Mouse (Mus musculus): Measurements from ENCODE around the gene Fstl4.
"Not testable (repeated sequence)": the region's sequence is repeated elsewhere in the genome, so short reads cannot be mapped to it uniquely, and the experiment has no call there.

Gene Fstl4

DNA sequence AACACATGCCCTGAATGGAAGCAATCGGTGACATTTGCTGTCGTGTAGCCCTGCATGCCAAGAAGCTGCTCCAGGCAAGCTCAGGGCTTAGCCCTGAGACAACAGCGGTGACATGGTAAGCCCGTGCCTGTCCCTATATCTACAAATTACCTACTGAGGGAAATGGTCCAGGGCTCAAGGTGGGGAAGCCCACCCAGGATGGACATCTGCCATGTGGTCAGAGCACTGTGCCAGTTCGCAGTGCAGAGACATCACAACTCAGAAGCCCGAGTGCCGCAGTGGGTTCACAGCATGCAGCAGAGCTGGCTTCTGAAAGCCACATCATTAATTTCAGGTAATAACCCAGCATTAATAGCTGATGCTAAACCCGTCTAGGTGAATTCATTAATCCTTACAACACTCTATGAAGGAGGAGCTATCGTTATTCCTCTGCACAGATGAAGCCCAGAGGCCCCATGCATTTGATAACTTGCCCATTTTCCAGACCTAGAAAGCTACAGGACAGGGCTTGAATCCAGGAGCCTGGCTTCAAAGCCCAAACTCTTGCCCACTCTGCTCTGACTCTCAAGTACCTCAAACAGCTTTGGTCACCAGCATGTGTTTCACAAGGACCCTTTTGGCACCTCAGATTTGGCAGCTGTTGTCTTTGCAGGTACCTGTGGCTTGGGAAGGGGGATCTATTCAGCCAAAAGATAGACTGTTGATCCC, 321.6 kb downstream of the Fstl4 start:
- DNase-seq (ENCODE audit: low spot score in 2 of 2) = no peak

DNA sequence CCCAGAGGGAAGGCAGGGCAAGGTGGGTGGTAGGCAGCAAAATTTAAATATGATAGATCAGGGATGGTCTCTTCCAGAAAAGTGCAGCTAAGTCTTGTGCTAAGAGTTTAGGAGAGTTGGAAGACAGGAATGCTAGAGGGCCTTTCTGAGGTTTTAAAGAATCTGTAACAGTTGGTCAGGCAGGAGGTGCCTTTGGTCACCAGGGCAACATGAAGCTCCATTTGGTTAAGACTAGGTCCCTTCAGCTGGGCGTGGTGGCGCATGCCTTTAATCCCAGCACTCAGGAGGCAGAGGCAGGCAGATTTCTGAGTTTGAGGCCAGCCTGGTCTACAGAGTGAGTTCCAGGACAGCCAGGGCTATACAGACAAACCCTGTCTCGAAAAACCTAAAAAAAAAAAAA, 323.5 kb downstream of the Fstl4 start:
- not testable (repeated sequence) for DNase-seq (ENCODE audit: low spot score in 2 of 2)

DNA sequence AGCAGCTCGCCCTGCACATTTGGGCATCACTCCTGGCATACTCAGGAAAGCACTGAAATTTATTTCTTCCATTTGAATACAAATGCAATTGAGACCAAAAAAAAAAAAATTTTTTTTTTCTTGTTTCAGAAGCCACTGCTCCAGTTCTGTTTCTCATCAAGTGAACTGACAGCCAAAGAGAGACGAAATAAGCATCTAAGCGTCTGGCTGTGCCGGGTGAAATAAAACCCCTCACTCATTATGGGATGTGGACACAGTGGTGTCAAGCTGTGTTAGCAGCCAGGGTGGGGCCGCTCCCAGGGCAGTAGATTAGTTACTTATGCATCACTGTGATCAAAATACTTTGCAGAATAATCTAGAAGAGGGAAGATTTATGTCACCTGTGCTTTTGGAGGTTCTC, 327.2 kb downstream of the Fstl4 start:
- no peak for DNase-seq (ENCODE audit: low spot score in 2 of 2)

DNA sequence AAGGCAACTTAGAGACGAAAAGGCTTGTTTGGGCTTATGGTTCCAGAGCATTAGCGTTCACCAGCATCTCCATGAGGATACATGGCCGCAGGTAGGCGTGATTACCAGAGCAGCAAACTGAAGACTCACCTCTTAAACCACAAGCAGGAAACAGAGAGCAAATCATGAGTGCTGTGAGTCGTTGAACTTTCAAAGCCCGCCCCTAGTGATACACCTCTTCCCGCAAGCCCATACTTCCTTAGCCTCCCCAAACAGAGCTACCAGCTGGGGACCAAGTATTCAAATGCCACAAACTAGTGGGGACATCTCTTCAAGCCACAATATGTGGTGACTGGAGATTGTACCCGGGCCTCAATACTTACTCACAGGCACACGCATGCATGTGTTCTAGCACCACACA, 332.4 kb downstream of the Fstl4 start:
- DNase-seq (ENCODE audit: low spot score in 2 of 2) = no peak

DNA sequence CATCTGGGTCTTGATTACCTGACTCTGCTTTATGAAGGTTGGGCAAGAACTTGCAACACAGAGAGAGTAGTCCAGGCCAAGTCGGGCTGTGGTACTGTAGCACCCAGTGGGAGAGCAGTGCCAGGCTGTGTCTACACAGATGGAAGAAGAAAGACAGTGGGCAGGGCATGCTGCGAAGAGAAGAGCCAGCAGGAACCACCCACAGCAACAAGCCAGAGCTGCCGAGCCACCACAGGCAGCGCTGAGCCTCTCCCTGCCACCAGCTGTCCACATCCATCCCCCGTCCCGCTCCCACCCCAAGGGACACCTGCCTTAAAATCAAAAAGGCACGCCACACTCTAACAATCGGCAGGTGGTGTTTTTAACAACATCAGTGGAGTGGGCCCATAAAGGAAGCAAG, 332.9 kb downstream of the Fstl4 start:
- peak; percentile 65 to 72 for DNase-seq (ENCODE audit: low spot score in 2 of 2)

DNA sequence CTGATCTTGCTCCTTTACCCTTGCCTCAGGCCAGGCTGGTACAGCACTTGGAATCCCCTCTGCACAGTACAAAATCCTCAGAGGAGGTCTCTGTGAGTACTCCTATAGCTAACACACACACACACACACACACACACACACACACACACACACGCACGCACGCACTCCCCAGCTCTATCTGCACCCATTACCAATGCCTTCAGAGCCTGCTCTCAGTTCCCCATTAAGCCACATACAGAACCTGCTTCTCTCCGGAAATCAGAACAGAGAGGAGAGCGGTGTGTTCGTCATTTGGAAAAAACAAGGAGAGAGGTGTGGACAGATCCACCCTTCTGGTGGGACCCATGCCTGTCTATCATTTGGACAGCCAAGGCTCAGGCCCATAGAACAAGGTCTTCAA, 333.4 kb downstream of the Fstl4 start:
- no peak for DNase-seq (ENCODE audit: low spot score in 2 of 2)

DNA sequence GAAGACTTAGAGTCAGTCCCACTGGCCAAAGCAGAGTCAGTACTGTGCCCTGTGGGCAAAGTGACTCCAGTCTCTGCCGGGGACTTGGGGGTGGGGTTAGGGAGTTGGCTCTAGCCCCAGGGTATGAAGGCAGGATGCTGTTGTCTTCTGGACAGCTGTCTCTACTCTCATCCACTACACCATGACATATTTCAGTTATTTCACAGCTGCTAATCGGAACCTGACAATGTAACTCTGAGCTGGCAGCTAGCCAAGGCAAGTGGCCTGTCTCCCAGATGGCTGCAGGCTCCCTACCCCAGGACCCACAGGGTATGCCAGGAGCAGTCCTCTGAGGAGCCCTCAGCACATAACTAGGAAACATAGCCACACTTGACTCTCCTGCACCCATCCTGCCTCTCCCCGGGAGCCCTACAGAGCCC, 334.4 kb downstream of the Fstl4 start:
- DNase-seq (ENCODE audit: low spot score in 2 of 2) = no peak

DNA sequence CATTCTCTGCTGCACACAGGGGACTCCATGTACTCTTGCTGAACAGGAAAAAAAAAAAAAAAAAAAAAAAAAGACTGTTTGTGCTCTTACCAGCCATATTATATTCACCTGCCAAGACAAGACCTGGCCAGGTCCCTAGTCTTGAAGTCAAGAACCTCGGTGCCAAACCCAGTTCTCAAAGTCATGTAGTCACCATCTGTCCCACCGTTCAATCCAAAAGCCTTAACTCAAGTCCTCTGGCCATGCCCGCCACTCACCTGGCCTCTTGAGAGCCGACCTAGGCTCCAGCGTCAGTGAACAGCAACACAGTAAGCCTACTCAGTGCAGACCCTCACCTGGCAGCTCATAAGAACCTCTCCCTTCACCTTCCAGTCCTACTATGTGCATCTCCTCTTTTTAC, 334.9 kb downstream of the Fstl4 start:
- DNase-seq (ENCODE audit: low spot score in 2 of 2) = no peak

DNA sequence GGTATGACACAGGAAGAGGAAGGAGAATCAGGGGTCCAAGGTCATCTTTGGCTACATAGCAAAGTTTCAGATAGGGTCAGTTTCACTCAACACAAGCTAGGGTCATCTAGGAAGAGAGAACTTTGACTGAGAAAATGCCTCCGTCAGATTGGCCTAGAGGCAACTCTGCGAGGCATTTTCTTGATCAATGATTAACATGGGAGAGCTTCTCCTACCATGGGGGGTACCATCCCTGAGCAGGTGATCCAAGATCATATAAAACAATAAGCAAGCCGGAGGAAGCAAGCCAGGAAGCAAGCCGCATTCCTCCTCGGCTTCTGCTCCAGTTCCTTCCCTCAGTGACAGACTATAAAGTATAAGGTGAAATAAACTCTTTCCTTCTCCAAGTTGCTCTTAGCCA, 337.3 kb downstream of the Fstl4 start:
- no peak for DNase-seq (ENCODE audit: low spot score in 2 of 2)

DNA sequence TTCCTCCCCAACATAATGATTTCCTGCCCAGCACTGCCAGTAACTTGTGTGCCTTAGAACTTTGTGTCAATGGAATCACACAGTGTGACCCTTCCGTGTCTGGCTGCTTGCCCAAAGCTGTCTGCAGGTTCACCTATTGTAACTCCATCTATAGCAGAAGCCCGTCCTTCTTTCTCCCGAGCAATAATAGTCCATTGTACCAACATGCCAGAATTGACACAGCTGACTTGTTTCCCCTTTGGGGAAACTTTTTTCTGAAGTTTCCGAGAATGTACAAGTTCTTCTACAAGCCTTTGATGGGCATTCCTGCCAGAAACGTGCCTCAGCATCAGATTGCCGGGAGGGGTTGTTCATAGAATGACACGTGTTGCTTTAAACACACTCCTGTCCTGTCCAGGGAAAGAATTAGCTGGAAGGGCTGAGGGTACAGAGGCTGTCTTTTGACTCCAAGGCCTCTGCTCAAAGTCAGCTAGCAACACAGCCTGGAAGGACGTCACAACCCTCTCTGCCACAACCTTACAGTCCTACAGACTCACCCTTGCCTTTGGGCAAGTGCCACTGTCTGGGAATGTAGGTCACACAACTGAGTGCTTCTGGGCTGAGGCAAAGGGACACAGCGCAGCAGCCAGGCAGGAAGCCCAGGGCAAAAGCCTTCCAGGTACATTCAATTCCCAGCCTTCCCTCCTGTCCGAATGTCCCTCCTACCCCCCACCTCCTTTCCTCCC, 339.3 kb downstream of the Fstl4 start:
- no peak for DNase-seq (ENCODE audit: low spot score in 2 of 2)

DNA sequence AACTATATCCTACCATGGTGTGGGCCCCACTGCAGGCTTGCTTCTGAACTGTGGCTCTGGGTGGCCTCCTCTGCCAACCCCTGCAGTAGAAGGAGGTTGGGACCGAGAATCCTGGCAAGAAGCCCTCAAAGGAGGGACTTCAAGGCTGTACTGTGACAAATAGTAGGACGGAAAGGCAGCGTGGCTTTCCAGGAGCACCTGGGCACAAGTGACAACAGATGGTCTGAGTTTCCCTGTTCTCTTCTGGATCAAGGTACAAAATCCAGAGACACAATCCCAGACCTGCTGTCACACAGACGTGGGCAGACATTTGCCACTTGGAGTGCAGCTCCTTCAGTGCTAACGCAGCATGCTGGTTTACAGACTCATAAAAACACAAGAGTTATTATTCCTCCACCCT, 343.3 kb downstream of the Fstl4 start:
- DNase-seq (ENCODE audit: low spot score in 2 of 2) = no peak

DNA sequence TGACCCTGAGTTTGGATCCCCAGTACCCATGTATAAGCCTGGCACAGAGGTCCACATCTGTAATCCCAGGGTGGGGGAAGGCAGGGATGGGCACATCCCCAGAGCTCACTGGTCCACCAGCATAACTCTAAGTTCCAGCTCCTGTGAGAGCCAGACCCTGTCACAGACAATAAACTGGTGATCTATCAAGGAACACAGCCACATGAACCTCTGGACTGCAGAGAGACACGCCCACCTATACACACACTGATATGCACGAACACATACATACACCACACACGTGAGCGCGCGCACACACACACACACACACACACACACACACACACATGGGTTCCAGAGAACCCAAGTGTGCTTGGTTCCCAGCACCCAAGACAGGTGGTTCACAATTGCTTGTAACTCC, 344.4 kb downstream of the Fstl4 start:
- DNase-seq (ENCODE audit: low spot score in 2 of 2) = no peak

DNA sequence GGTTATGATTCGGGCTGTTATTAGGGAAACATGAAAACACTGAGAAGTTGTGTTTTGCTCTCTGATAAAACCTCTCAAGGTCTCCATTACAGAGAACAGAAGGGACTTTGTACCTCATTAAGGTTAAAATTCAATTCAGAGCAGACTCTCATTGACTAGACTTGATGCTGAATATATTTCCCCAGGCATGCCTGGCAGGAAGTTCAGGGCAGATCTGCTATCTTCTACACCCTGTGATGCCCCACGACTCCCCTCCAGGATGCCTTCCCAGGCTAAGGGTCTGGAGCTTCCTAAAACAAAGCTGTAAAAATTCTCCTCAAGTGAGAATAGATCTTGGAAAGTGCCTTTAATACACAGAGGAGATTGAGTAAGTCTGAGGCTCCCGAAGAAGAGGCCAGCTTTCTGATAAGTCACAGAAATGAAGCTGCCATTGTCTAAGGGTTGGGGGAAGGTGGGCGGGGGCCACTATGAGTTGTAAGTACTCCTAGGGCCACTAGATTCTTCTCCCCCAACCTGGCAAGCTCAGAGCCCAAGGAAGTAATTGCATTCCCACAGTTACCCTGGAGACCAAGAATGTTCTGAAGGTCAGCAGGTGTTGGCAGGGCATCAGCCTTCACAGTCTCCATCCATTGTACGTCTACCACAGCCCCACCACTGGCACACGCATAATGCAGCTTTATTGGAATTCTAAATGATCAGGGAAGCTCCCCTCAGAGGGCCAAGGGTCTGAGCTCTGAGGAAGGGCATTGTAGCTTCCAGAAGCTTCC, 345.4 kb downstream of the Fstl4 start:
- DNase-seq (ENCODE audit: low spot score in 2 of 2) = no peak

DNA sequence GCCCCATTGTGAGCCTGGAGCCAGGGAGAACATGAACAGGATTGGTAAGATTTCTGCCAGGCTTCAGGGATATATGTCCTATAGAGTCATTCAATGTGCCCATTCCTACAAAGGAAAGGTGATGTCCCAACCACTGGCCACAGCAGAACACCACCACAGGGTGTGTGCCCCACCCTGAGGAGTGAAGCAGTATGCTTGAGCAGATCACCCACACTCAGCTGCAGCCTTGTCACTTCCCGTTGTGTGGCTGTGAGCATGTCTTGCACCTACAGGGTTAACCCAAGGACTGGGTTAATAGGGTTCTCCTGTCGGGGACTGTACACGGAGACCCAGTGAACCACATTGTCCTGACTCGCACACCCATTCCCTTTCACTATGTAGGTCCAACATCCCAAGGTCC, 351.3 kb downstream of the Fstl4 start:
- no peak for DNase-seq (ENCODE audit: low spot score in 2 of 2)

DNA sequence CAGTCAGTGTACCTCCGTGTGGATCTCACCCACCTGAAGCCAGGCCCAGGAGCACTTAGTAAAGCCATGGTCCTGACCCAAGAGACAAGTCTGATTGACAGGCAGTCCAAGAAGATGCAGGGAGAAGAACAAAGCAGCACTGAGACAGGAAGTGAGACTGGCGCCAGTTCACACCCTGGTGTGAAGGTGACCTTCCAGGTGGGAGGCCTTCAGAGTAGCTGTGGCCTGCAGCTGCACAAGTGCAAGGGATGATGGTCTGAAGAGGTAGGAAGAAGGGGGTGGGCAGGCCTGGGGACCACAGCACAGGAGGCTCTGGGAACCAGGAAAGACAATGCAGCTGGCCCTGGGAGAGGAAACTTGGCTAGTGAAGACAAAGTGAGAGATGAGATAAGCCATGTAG, 351.9 kb downstream of the Fstl4 start:
- no peak for DNase-seq (ENCODE audit: low spot score in 2 of 2)

DNA sequence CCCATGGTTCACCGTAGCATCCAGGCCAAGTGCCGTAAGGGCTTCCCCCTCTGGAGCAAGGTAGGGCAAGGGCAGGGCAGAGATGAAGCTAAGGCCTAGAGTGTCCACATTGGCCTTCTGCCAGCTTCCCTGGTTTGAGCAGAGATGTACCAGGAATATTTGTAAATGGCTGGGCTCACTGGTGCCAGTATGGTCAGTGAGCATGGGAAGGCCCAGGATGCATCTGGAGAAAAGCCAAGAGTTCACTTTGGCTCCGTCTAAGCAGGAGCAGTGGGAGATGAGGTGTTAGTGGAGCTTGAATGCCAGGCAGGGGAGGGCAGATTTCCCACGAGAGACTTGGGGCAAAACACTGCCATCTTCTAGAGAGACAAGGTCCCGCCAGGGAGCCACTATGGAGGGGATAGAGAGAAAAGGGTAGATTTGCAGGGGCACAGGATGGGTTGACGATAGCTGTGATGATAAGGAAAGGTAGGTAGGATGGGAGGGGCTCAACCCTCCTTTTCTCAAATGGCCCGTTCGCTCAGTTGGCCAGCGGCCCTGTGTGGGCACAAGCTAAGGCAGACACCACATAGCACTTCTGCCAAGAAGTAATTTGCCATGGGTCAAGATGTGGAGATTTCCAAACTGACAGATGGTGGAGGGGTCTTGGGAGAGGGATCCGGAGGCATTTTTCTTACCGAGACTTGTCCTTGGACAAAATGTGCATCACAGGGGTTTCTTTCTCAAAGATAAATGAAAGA, 354.0 kb downstream of the Fstl4 start:
- no peak for DNase-seq (ENCODE audit: low spot score in 2 of 2)

DNA sequence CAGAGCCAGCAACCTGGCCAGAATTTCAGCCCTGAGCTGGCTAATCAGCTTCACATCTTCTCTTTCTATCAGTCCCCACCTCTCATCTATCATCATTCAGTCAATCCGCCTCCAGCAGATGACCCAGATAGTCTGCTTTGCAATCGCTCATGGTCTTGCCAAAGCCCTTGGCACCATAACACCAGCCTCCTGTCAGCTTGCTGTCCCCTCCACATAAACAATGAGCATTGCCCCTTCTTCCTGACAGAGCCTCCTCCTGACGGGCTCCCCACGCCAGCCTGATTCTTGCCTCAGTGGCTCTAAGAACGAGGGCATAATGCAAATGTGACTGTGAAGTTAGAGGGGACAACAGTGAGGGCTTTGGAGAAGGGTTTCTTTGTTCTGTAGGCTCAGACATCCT, 355.5 kb downstream of the Fstl4 start:
- DNase-seq (ENCODE audit: low spot score in 2 of 2) = no peak

DNA sequence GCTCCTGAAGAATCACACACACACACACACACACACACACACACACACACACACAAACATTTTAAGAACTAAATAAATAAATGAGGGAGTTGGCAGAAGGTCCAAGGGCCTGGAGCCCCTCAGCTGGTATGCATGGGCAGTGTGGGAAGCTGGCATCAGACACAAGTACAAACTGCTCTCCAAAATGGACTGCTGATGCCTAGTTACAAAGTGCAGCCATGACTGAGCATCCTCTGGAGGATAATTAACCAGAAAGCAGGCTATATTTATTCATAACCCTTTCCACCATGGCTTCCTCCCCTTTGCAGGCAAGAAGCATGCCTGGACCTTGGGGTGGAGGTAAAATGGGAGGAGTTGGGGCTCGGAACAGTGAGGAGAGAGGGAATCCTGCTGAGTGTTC, 356.8 kb downstream of the Fstl4 start:
- no peak for DNase-seq (ENCODE audit: low spot score in 2 of 2)

DNA sequence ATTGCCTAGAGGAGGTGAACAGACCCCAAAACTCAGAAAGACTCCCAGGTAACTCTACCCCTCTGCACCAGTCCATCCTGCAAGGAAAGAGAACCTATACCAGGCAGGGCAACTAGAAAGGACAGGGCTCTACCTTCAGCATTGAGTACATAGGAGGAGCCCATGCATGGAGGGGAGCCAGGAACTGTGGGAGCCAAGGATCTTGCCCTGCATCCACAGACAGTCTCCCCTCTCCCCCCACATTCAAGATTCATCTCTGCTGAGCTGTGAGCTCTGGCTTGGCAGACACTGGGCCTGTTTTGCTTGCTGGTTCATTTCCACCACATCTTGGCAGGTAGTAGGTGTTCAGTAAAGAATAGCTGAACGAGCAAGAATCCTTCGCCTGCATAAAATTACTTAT, 360.4 kb downstream of the Fstl4 start:
- DNase-seq (ENCODE audit: low spot score in 2 of 2) = no peak

DNA sequence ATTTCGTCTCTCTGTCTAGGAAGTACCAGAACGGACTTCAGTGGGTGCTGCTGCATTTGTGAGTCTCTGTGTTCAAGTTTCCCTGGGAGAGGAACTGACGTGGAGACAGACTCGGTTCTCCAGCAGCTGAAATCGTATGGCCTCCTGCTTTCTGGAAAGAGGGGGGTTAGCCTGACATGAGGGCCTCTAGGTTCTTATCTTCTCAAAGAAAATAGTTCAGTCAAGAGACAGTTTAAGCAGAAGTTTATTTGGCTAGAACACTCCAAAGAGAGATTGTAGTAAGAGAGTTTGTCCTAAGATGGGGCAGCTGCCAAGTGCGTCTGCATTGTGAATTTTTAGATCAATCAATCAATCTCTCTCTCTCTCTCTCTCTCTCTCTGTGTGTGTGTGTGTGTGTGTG, 362.2 kb downstream of the Fstl4 start:
- no peak for DNase-seq (ENCODE audit: low spot score in 2 of 2)

DNA sequence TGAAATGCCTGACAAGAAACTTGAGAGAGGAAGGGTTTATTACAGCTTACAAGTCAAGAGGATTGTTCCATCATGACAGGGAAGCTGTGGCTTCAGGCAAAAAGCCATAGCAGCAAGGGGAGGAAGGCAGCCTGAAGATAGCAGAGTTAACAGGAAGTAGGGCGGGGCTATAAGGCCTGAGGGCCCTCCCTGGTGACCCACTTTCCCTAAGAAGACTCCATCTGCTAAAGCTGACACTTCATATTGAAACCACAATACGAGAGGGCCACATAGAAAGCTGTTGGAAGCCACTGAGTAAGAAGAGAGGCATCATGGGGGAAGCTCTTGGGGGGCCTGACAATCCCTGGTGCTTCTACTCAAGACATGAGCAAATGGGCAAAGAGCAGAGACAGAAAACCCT, 364.2 kb downstream of the Fstl4 start:
- DNase-seq (ENCODE audit: low spot score in 2 of 2) = no peak

DNA sequence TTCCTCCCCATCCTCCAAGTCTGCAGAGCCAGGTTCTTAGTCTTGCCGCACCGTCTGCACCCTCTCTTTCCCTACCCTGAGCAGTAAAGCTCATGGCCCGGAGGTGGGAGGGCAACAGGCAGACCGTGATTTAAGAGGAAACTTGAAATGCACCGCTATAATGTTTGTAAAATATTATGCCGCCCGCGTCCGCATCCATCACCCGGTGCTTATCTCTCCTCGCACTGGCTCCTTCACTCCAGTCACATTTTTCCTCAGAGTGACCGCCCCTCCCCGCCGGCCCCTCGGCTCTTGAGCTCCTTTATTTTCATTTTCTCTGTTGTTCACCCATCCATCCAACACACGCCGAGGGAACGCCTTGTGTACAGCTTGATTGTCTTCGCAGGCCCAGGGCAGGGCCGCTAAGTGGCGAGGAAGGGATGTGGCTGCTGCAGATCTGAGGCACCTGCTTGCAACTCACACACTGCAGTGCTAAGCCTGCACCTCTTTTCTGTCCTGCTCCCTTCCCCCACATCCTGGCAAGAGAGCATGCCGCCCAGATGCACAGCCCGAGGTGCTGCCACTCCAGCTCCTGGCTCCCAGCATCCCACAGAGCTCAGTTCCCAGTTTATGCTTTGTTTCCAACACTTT, 368.1 kb downstream of the Fstl4 start:
- no peak for DNase-seq (ENCODE audit: low spot score in 2 of 2)
